Mouse (Mus musculus): ENCODE data around the gene Tas2r118.
A peak's percentile ranks its signal among the peaks of the same experiment; 100 is the strongest.

Gene Tas2r118

DNA sequence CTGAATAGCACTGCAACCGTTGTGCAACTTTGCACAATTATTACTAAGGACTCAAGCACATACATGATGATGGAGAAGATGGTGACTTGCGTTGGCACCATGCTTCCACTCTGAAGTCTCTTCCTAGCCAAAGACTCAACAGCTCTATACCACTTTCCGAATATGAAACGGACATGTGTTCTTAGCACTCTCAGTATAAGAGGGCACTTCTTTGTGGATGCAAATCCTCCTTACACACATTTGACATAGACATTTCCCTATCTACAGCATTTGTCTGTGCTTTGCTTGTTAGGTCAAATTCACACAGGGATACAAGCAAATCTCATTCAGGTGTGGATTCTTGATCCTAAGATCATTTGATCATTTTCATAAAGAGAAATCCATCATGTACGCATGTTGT lies at the start of gene Tas2r118:
Gene Tas2r118, minus strand, starts transcription at position 101 of the 400 bp plus-strand sequence.
- DNase-seq (ENCODE audit: low read depth), result no peak

DNA sequence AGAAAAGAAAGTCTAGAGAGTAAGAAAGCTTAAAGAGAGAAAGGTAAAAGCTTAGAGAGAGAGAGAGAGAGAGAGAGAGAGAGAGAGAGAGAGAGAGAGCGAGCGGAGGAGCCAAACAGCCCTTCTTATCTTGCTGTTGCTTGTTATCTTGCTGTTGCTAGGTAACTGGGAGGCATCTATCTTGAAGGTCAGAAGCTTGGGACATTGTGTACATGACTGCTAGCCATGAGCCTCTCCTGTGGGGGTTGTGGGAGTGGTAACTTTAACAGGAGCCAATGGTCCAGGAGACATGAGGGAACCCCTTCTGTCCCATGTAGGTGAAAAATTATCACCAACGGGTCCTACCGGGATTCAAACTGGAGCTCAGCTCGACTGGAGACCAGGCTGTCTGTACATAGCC lies 48.5 kb upstream of the Tas2r118 start:
- DNase-seq (ENCODE audit: low read depth), result no peak

DNA sequence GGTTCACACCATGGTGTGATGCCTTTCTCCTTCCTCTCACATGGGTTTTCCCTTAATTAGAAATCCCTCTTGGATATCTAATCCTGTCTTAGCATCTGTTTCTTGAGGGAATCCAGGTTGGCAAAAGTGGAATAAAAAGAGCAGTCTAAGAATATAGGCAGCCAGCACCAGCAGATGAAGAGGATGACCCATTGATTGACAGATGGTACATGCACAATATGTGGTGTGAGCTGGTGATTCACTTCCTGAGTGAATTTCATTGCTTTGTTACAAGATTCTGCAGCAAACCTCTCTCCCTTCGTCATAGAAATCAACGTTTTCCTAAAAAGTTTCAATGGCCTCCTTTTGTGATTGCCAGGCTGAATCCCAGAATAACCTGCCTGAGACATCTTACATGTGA lies 23.4 kb upstream of the Tas2r118 start:
- no peak for DNase-seq (ENCODE audit: low read depth)

DNA sequence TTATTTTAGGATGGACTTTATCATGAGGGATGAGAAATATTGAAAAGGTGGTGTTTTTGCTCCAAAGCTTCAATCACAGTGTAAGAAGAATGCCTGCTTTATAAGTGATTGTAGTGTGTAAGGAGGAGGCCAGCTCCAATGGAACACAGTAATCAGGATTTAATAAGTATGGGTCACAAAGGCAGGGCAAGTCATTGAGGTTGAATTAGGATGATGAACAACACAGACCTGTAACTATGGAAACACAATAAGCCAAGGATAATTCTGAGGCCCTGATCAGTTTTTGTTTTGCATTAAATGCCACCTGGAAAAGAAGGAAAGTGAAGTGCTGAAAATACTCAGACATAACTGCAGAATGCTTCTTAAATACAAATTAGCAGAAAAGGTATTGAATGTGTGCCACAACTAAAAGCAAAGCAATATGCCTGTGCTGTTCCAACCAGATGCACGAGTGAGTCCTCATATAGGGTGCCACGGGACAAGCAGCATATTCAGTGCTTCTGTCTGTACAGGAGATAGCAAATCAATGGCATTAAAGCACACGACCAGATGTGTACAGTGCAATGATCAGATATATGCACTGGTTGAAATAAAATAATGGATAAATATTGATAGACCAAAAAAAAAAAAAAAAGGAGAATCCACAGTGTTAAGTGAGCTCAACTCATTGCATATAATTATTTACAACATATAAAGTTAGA lies 21.0 kb upstream of the Tas2r118 start:
- DNase-seq (ENCODE audit: low read depth), result no peak

DNA sequence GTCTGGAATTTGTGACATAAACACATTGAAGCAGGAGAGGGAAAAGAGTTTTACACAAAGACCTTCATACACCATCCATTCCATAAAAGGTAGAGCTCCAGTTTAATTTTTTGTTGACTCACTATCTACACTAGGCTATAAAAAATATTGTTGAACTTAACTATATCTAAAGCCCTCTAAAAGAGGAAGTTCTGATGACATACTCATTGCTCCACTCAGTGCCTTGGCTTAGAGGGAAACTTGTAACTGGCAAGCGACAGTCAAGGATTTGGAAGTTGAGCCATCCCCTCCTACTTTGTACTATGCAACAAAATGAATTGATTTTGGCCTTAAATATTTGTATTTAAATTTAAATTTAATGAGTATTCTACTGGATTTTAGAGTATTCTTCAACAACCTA lies 16.4 kb upstream of the Tas2r118 start:
- peak; percentile 2 for DNase-seq (ENCODE audit: low read depth)

DNA sequence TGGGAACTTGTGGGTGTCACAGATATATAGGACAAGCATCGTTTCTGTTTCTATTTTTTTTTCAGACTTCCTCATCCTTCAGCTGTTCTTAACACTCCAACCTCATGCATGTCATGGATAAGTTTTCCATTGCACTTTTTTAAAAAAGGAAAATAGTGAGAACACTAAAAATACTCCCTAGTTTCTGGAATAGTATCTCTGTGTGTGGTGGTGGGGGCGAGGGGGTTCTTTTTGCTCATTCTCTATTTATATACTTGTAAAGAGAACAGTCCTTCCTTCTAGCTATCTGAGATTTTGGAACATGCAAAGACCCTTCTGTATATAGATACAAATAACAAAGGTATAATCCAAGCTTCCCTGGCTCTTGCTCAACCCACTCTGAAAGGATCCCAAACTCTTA lies 2.9 kb downstream of the Tas2r118 start:
- DNase-seq (ENCODE audit: low read depth), result no peak

DNA sequence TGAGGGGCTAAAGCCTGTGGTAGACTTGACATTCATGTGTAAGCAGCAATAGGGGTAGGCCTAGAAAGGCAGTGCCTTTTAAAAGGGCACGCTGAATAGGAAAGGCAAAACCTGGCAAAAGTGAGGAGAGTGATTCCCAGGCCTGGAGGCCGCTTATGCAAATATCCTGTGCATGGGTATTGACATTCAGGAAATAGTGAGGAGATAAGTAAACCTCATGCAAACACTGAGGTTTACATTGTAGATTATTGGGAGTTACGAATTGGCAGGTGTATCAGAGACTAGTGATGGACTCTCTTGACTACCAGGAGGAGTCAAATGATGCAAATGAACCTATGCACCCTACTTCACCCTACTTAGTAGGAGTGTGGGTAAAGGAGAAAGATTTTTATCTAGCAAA lies 3.9 kb downstream of the Tas2r118 start:
- DNase-seq (ENCODE audit: low read depth), result no peak

DNA sequence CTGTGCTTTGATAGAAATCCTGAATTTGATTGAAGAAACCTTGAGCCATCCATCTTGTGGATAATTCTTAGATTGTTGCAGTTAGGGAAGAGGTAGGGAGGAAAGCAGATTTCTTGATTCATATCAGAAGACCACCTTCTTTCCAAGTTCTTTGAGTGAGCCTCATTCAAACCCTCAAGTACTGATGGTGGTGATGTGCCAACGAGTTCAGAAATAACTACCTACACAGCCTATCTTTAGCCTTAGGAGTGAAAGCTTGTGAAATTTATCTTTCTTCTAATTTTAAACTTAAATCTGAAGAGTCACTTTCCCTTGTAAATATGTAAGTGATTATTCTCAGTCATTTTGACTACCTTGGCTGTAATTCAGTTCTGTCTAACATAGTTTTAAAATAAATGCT lies 6.1 kb downstream of the Tas2r118 start:
- no peak for DNase-seq (ENCODE audit: low read depth)

DNA sequence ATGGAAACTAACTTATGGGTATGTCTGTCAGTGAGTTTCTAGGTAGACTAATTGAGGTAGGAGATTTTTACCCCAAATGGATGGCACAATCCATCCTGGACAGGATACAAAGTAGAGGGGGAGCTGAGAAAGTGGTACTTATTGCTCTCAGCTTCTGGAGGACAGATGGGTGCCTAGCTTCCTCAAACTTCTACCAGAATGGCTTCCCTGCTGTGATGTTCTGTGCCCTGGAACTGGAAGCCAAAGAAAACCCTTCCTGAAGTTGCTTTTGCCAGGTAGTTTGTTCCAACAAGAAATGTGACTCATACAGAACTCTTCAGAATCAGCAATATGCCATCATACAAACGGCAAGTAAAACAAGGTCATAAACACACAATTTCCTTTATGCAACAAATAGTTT lies 29.1 kb downstream of the Tas2r118 start:
- no peak for DNase-seq (ENCODE audit: low read depth)

DNA sequence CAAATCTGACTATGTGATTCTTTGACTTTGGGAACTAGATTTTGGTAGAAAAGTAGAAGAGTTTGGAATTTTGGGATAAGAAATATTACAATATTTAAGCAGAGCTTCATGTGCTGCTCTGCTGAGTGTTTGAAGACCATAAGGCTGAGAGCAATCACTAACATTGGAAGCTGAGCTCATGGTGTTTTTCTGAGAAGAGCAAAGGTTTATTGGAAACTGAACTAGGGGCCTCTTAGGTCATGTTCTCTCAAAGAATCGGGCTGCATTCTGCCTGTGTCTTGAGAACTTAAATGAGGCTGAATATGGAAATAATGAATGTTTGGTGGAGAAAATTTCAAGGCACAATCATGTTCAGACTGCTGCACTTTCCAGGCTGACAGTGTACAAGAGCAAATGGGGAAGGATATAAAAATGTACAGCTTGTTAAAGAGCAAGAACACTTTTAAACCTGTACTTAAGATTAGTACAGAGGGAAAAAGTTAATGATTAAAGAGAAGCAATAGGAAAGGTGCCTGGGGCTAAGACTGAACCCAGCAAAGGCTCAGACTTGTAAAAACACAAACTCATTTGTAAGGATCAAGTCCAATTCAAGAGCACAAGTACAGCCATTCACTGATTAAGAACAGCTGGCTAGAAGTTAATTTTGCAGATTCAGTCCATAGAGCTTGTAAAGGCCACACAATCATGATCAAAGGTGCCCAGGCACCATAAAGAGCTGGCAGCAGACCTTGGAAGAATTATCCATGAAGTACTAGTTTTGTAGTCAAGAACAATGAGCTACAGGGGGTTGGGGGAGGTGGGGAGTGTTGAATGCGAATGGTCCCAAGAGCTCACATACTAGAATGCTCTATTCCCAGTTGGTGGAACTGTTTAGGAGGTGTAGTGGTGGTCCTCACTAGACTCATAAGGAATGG lies 31.0 kb downstream of the Tas2r118 start:
- DNase-seq (ENCODE audit: low read depth), result no peak

DNA sequence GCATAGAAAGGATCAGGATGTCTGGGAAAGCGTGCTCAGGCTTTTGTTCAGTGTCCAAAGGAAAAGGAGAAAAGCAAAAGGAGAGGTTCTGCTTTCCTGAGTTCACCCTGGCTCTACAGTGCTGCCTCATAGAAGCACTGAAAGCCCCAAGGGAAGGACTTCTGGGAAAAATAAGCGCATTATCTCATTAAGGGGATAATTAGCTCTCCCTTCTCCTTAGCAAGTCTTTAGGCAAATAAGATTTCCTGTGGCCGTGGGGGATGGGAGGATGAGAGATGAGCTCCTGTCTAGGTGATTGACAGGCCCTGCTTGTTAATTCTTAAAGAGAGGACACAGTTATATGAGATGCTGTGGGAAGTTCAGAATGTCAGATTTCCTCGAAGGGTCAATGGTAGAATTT lies 33.4 kb downstream of the Tas2r118 start:
- DNase-seq (ENCODE audit: low read depth), result no peak

DNA sequence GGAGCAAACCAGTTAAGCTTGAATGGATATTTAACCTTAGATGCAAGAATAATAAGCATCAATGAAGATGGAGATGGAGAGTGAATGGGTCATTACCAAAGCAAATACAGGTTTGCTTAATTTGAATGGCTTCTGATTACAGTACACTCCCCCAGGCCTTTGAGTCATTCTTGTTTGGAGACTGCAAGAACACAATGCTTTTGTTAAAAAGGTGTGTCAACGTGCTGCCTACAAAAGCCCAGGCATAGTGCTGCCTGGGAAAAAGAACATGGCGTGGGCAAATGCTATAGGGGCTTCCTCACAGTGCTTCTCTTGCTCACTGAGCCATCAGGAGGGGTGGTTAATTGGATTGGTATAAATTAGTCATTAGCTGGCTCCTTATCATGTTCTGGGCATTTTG lies 46.1 kb downstream of the Tas2r118 start:
- no peak for DNase-seq (ENCODE audit: low read depth)
